Mouse (Mus musculus): ENCODE results near the gene Olfr1025-ps1. TPM values are rescaled to one million over a fixed set of nuclear protein-coding genes. Genes with fewer than 3 reads are reported as not detected.

Gene Olfr1025-ps1
- polyA plus RNA-seq, 1 experiment from 2014 or later, result not detected

Other genes starting within 250 kb of the Olfr1025-ps1 start
- gene Olfr1006, start 236.4 kb upstream of the Olfr1025-ps1 start, polyA plus RNA-seq (2014; fragmentation: Nextera tagmentation; extraction: Ambion mirVana), result not detected in 2 replicates
- not detected in 2 replicates for gene Olfr1008, start 225.8 kb upstream of the Olfr1025-ps1 start, polyA plus RNA-seq (2014; fragmentation: Nextera tagmentation; extraction: Ambion mirVana)
- gene Olfr1009, start 199.8 kb upstream of the Olfr1025-ps1 start, polyA plus RNA-seq (2014; fragmentation: Nextera tagmentation; extraction: Ambion mirVana), result not detected in 2 replicates
- gene Olfr1012, start 152.4 kb upstream of the Olfr1025-ps1 start, polyA plus RNA-seq (2014; fragmentation: Nextera tagmentation; extraction: Ambion mirVana), result not detected in 2 replicates
- gene Olfr1013, start 148.1 kb upstream of the Olfr1025-ps1 start, polyA plus RNA-seq (2014; fragmentation: Nextera tagmentation; extraction: Ambion mirVana), result not detected in 2 replicates
- not detected in 2 replicates for gene Olfr1014, start 142.5 kb upstream of the Olfr1025-ps1 start, polyA plus RNA-seq (2014; fragmentation: Nextera tagmentation; extraction: Ambion mirVana)
- not detected in 2 replicates for gene Olfr1015, start 133.2 kb upstream of the Olfr1025-ps1 start, polyA plus RNA-seq (2014; fragmentation: Nextera tagmentation; extraction: Ambion mirVana)
- gene Olfr1016, start 112.6 kb upstream of the Olfr1025-ps1 start, polyA plus RNA-seq (2014; fragmentation: Nextera tagmentation; extraction: Ambion mirVana), result not detected in 2 replicates
- not detected in 2 replicates for gene Olfr1018, start 96.7 kb upstream of the Olfr1025-ps1 start, polyA plus RNA-seq (2014; fragmentation: Nextera tagmentation; extraction: Ambion mirVana)
- gene Olfr1019, start 69.7 kb upstream of the Olfr1025-ps1 start, polyA plus RNA-seq (2014; fragmentation: Nextera tagmentation; extraction: Ambion mirVana), result not detected in 2 replicates
- not detected in 2 replicates for gene Olfr1020, start 68.2 kb upstream of the Olfr1025-ps1 start, polyA plus RNA-seq (2014; fragmentation: Nextera tagmentation; extraction: Ambion mirVana)
- gene Olfr1022, start 46.6 kb upstream of the Olfr1025-ps1 start, polyA plus RNA-seq (2014; fragmentation: Nextera tagmentation; extraction: Ambion mirVana), result not detected in 2 replicates
- gene Olfr1023, start 29.6 kb upstream of the Olfr1025-ps1 start, polyA plus RNA-seq (2014; fragmentation: Nextera tagmentation; extraction: Ambion mirVana), result not detected in 2 replicates
- not detected in 2 replicates for gene Olfr1024, start 10.1 kb upstream of the Olfr1025-ps1 start, polyA plus RNA-seq (2014; fragmentation: Nextera tagmentation; extraction: Ambion mirVana)
- not detected in 2 replicates for gene Olfr1026, start 6.4 kb downstream of the Olfr1025-ps1 start, polyA plus RNA-seq (2014; fragmentation: Nextera tagmentation; extraction: Ambion mirVana)
- not detected in 2 replicates for gene Olfr1028, start 35.2 kb downstream of the Olfr1025-ps1 start, polyA plus RNA-seq (2014; fragmentation: Nextera tagmentation; extraction: Ambion mirVana)
- not detected in 2 replicates for gene Olfr1029, start 58.7 kb downstream of the Olfr1025-ps1 start, polyA plus RNA-seq (2014; fragmentation: Nextera tagmentation; extraction: Ambion mirVana)
- not detected in 2 replicates for gene Olfr1030, start 64.1 kb downstream of the Olfr1025-ps1 start, polyA plus RNA-seq (2014; fragmentation: Nextera tagmentation; extraction: Ambion mirVana)
- not detected in 2 replicates for gene Olfr1031, start 75.1 kb downstream of the Olfr1025-ps1 start, polyA plus RNA-seq (2014; fragmentation: Nextera tagmentation; extraction: Ambion mirVana)
- gene Olfr1032, start 90.3 kb downstream of the Olfr1025-ps1 start, polyA plus RNA-seq (2014; fragmentation: Nextera tagmentation; extraction: Ambion mirVana), result not detected in 2 replicates
- gene Olfr1033, start 105.4 kb downstream of the Olfr1025-ps1 start, polyA plus RNA-seq (2014; fragmentation: Nextera tagmentation; extraction: Ambion mirVana), result 2.3 and 2.7 TPM in 2 replicates
- 0.07 TPM in 1 of 2 replicates, not detected in the other for gene Olfr1034, start 130.7 kb downstream of the Olfr1025-ps1 start, polyA plus RNA-seq (2014; fragmentation: Nextera tagmentation; extraction: Ambion mirVana)
- not detected in 2 replicates for gene Olfr1036, start 158.8 kb downstream of the Olfr1025-ps1 start, polyA plus RNA-seq (2014; fragmentation: Nextera tagmentation; extraction: Ambion mirVana)
- gene Olfr1037, start 172.2 kb downstream of the Olfr1025-ps1 start, polyA plus RNA-seq (2014; fragmentation: Nextera tagmentation; extraction: Ambion mirVana), result not detected in 2 replicates
- gene Olfr1039, start 220.7 kb downstream of the Olfr1025-ps1 start, polyA plus RNA-seq (2014; fragmentation: Nextera tagmentation; extraction: Ambion mirVana), result not detected in 2 replicates
- gene Olfr1040, start 231.5 kb downstream of the Olfr1025-ps1 start, polyA plus RNA-seq (2014; fragmentation: Nextera tagmentation; extraction: Ambion mirVana), result not detected in 2 replicates
- gene Olfr1042, start 246.6 kb downstream of the Olfr1025-ps1 start, polyA plus RNA-seq (2014; fragmentation: Nextera tagmentation; extraction: Ambion mirVana), result not detected in 2 replicates